Mouse (Mus musculus) cortical plate, adult 2 months (tissue): ENCODE measurements at regions not wholly inside any gene's neighbourhood (a gene's known extent, or its start where the extent isn't known, plus 50 kb on each side); places are given as distances from the start of the nearest gene placed in this dataset.
A peak's percentile ranks its signal among the peaks of the same experiment; 100 is the strongest.

Experiments
- H3K27ac ChIP-seq: fragments of 200-500 bp; 2 replicates; pipeline ENCODE4 v1.5.1; 2012; ENCODE audit warnings: low read length, control low read depth, inconsistent platforms; ENCODE audit not compliant: insufficient read depth
- H3K4me1 ChIP-seq: fragments of 200-500 bp; 2 replicates; pipeline ENCODE4 v1.6.1; 2011; ENCODE audit warnings: low read length; ENCODE audit not compliant: control insufficient read depth, insufficient read depth
- H3K4me3 ChIP-seq: fragments of 200-500 bp; 2 replicates; pipeline ENCODE4 v1.5.1; 2011; ENCODE audit warnings: mild to moderate bottlenecking, low read length, control low read depth; ENCODE audit not compliant: insufficient read depth
- CTCF ChIP-seq: fragments of 200-500 bp; IDR thresholded peaks from 2 replicates; pipeline ENCODE4 v1.5.1; 2011; ENCODE audit warnings: mild to moderate bottlenecking, control low read depth, low read length; ENCODE audit not compliant: insufficient read depth; ENCODE audit errors: extremely low read depth
- POLR2A ChIP-seq: fragments of 200-500 bp; IDR thresholded peaks from 2 replicates; pipeline ENCODE4 v1.6.1; 2011; ENCODE audit warnings: mild to moderate bottlenecking, low read length, control low read depth; ENCODE audit not compliant: insufficient read depth; ENCODE audit errors: extremely low read depth

DNA sequence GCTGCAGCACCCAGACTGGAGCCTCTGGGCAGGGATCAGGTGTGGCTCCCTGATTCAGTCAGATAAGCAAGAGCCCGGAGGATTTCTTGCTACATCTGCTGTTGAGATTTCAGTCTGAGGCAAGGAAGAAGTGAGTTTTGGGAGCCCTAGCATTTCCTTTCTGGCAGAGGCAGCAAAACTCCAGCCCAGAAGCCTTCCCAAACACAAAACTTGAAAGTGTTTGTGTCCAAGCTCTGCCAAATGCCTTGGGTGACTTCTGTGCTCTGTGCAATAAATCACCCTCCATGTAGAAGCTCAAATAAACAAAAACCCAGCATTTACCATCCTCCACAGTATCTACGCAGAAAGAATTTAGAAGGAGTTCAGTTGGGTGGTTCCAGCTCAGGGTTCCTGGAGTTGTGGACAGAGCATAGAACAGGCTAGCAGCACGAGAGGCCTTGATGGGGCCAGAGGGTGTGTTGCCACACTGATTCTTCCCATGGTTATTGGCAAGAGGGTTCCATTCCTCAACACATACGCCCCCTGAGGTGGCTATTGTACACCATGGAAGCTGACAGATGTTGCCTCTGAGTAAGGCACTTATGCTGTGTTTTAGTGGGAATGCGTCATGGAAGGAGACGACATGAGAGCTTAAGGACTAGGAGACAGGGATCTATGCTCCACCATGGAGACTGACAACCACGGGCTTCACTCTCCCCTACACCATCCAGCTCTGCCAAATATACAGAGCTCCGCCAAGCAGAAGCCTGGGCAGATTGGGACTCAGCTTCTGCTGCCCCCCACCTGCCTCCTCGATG, 125.1 kb downstream of the Tmem17 start:
- no peak overlapping the region for H3K27ac ChIP-seq
- TF ChIP-seq POLR2A = no peak
- no peak for TF ChIP-seq CTCF

DNA sequence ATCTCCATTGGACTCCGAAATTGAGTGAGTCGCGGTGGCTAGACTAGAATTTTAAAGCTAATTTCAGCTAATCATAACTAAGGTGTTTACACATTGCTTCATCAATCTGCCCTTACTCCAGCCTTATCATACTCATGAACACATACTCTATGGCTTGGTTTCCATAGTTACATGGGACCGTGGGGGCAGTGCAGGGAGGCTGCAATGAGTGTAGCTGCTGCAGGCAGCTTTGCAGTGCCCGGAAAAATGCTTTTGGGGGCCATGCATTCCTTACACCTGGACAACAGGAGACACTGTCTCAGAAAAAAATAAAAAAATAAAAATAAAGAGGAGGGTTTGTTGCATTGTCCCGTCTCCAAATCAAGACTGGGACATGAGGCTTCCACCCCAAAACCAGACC, 126.3 kb downstream of the Tmem17 start:
- Histone ChIP-seq H3K4me3 (no peak overlapping the region), H3K4me1 (peaks cover 3% of the 10 kb centered on the region), H3K27ac (no peak overlapping the region)
- no peak for TF ChIP-seq CTCF
- TF ChIP-seq POLR2A = no peak

More for the DNA sequence above, 125.1 kb downstream of the Tmem17 start:
- H3K4me3 ChIP-seq = no peak overlapping the region
- H3K4me1 ChIP-seq = peaks cover 6% of the 10 kb centered on the region

DNA sequence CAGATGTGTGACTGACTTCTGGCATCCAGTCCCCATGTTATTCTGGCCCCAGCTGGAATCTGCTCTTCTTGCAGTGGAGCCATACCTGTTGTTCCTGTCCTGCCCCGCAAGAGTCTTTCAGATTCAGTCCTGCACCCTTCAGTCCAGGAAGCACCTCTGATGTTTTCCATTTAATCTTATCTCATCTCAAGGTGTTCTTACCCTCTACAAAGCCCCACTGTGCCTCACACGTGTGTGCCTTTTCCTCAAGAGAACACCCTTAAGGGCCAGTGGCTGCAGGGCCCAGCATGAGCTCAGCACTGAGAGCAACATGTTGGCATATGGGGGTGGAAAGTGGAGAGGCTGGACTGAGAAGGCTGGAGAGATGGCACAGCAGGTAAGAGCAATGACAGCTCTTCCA, 126.8 kb downstream of the Tmem17 start:
- H3K4me1 ChIP-seq = peaks cover 3% of the 10 kb centered on the region
- TF ChIP-seq CTCF (no peak), POLR2A (no peak)
- H3K4me3 ChIP-seq = no peak overlapping the region
- no peak overlapping the region for H3K27ac ChIP-seq

DNA sequence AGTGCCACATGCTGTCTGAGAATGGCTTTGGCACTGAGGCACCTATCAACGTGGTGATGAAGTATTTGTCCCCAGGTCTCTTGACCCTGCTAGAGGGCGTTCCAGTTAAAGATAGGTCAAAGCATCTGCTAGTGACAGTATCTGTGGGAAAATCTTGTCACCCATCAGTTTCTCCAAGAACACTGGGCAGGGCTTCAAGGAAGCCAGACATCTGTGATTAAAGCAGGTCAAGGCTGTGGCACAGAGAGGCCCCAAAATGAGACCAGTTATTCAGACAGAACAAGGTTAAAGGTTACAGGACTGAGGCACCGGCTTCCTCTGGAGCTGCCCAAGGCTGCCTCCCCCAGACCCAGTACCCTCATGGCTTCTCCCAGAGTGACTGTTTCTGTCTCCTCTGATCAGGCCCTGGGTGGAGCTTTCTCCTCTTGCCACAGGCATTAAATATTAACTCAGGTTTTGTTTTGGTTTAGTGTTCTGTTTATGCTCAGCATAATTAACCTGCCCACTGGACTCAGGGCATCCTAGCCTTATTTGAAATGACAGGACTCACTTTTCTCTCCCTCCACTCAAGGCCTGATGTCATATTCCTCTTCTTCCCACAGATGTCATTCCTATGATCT, 128.6 kb downstream of the Tmem17 start:
- no peak overlapping the region for H3K27ac ChIP-seq
- no peak for TF ChIP-seq POLR2A
- no peak for TF ChIP-seq CTCF
- H3K4me3 ChIP-seq = no peak overlapping the region
- peaks cover 3% of the 10 kb centered on the region for H3K4me1 ChIP-seq

DNA sequence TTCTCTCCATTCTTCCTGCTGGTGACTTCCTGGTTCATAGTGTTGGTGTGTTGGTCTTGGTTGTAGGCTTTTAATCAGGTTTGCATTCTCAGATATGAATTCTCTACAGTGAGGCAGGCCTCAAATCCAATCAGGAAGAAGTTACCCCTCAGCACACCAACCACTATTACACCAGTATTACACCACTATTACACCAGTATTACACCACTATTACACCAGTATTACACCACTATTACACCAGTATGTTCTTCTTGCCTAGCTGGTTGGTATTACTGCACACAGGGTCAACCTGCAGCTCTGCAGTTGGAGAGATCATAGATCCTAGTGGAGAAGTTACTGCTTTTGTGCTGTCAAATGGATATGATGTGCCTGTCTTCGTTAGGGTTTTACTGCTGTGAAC, 129.6 kb downstream of the Tmem17 start:
- Histone ChIP-seq H3K27ac (no peak overlapping the region), H3K4me1 (peaks cover 3% of the 10 kb centered on the region), H3K4me3 (no peak overlapping the region)
- TF ChIP-seq POLR2A = no peak
- TF ChIP-seq CTCF = no peak

DNA sequence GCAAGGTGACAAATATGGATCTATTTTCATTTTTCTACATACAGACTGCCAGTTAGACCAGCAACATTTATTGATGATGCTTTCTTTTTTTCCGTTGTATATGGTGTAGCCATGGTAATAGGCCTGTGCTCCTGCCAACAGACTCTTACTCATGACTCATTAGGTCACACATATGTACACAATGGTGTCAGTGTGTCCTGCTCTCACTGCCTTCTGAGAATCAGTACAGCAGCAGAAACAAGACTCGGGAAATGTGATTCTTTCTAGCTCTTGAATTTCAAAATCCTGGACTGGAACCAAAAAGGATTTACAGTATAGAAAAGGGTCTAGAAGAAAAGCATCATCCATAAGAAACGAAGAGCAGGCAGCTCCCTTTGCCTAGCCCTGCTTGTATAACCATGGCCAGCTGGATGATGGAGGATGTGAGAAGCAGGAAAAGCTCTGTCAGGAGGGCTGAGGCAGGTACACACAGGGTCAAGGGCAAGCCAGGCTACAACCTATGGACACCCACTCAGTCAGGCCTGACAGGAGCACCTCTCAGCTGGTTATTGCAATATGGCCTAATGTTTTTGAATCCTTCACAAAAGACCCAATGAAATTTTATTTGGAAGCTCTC, 132.2 kb downstream of the Tmem17 start:
- TF ChIP-seq CTCF (no peak), POLR2A (no peak)
- H3K4me3 ChIP-seq = no peak overlapping the region
- no peak overlapping the region for H3K27ac ChIP-seq
- H3K4me1 ChIP-seq = no peaks in the 10 kb centered on the region

DNA sequence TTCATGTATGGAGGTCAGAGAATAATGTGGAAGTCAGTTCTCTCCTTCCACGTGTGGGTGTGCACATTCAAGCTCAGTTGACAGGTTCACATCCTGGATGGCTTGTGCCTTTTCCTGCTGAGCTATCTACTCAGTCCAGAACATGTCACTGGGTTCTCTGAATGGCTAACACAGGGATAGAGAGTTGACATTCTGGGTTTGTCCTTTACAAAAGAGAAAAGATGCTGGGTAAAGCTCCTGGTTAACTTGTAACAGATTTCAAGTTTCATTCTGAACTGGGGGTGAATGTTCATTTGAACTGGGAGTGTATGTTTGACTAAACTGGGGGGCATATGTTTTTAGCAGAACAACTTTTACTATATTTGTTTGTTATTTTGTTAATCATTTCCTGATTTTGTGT, 133.0 kb downstream of the Tmem17 start:
- Histone ChIP-seq H3K4me1 (no peaks in the 10 kb centered on the region), H3K27ac (peak overlapping the region; percentile 53; the same call in 1 of the 2 replicates), H3K4me3 (no peak overlapping the region)
- TF ChIP-seq CTCF (no peak), POLR2A (no peak)

DNA sequence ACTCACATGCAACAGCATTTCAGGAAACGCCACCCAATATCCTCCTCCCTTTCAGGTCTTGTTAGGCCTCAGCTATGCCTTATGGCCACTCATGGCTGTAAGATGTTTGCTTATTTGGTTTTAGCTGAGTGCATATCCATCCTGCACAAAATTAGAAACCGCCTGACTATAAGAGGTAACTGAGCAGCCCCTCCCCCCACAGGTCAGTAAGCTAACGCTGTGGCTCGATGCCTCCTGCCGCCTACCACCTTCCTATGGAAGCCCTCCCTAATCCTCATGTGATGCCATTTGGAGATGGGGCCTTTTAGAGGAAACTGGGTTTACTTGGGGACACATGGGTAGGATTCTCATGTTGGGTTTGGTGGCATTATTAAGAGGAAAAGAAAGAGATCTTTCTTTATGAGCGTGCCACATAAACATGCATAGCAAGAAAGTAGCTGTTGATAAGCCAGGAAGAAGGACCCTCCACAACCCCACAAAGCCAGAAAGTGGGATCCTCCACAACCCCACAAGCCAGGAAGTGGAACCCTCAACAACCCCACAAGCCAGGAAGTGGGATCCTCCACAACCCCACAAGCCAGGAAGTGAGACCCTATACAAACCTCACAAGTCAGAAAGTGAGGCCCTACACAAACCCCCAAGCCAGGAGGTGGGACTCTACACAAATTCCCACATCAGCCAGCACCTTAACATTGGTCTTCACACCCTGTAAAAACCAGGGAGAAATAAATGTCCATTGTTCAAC, 134.5 kb downstream of the Tmem17 start:
- TF ChIP-seq POLR2A = no peak
- no peak for TF ChIP-seq CTCF
- H3K27ac ChIP-seq = no peak overlapping the region
- H3K4me1 ChIP-seq = no peaks in the 10 kb centered on the region

DNA sequence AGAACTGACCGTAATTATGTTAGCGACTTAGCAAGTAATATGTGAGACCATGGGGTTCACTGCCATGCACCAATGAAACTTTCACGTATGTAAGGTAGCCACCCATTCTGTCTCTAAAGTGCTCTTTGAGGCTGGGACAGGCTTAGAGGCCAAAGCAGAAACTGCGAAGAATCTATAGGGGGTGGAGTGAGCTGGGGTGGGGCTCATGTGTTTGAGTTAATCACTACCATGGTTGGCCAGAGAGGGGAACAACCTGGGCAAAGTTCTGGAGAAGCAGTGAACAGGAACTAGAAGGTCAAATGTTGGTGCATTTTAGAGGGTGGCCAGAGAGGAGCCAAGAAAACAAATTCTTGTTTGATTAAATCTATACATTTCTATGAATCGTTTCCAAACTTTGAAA, 136.4 kb downstream of the Tmem17 start:
- Histone ChIP-seq H3K27ac (no peak overlapping the region), H3K4me1 (no peaks in the 10 kb centered on the region; the same call in 1 of the 2 replicates), H3K4me3 (no peak overlapping the region)
- no peak for TF ChIP-seq CTCF
- TF ChIP-seq POLR2A = no peak

More for the DNA sequence above, 134.5 kb downstream of the Tmem17 start:
- H3K4me3 ChIP-seq = no peak overlapping the region

DNA sequence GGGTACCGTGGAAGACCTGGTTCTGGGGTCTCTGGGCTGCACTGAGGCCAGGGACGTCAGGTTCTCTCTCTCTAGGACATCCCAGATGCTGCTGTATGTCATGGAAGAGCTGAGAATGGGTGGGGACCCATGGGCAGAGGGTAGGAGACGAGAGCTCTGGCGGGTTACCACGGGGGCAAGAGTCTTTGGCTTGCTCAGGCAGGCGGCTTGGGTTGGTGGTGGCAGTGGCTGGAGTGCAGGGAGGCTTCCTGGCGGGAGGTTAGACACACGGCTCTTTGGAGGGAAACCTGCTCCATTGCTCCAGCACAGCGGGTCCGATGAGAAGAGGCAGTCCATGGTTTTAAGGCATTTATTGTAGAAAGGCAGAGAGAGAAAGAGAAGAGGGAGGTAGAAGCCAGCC, 138.9 kb downstream of the Tmem17 start:
- TF ChIP-seq CTCF = no peak
- TF ChIP-seq POLR2A = no peak
- Histone ChIP-seq H3K27ac (no peak overlapping the region), H3K4me3 (no peak overlapping the region), H3K4me1 (no peaks in the 10 kb centered on the region; the same call in 1 of the 2 replicates)
